Mouse (Mus musculus): Measurements from ENCODE around the gene Abr. TPM values are rescaled to one million over a fixed set of nuclear protein-coding genes. Genes with fewer than 3 reads are reported as not detected.

The Abr gene
- polyA plus RNA-seq, 1 experiment = 8.5 TPM

DNA sequence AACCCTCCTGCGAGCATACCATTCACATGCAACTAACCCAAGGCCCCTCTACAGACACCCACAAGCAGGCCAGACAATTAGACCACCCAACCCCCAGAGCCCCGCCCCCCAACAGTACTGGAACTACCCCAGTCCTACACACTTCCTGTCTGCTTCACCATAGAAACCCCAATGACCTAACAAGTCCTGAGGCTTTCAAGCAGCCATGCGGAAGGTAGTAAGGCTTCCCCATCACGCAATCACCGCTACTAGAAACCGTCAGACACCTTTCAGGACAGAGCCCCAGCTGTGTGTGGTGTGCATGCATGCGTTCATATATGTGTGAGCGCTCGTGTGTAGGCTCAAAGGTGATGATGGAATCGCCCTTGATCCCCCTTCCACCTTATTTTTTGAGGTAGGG lies 165.2 kb downstream of the Abr start:
- H3K36me3 ChIP-seq (replicated peaks; ENCODE audit: low read length) = peaks cover 14% of the 10 kb centered on the region

DNA sequence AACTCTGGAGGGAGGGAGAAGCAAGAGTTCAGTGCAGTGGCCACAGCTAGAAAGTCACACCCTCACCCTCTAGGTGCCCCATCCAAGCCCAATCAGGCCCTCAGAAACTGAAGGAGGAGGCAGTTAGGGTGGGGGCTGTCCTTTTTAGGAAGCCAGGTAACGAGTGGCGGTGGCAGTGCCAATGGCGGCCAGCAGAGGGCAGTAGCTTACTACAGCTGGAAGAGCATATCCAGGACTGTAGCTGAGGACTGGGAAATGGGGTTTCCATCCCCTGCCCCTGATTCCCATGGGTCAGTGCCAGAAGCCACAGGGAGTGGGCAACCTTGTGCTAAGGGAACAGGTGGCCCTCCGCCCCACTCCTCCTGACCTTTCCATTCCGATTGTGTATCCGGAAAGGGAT lies 165.9 kb downstream of the Abr start:
- H3K4me3 ChIP-seq (replicated peaks) = no peak overlapping the region
- no peaks in the 10 kb centered on the region for H3K9me3 ChIP-seq
- H3K27me3 ChIP-seq (replicated peaks) = peaks cover 38% of the 10 kb centered on the region
- TF ChIP-seq FLI1 (IDR thresholded peaks at IDR 0.05; ENCODE audit: low read length) (no peak), GATA1 (IDR thresholded peaks at IDR 0.05; ENCODE audit: borderline replicate concordance, low read length) (no peak)
- H3K36me3 ChIP-seq (replicated peaks; ENCODE audit: low read length) = peaks cover 19% of the 10 kb centered on the region
- peaks cover 24% of the 10 kb centered on the region for H3K4me1 ChIP-seq

More for the DNA sequence above, 165.2 kb downstream of the Abr start:
- no peak overlapping the region for H3K4me3 ChIP-seq (replicated peaks)
- peaks cover 39% of the 10 kb centered on the region for H3K27me3 ChIP-seq (replicated peaks)
- H3K4me1 ChIP-seq = peaks cover 22% of the 10 kb centered on the region
- H3K9me3 ChIP-seq = no peaks in the 10 kb centered on the region
- TF ChIP-seq FLI1 (IDR thresholded peaks at IDR 0.05; ENCODE audit: low read length) (no peak), GATA1 (IDR thresholded peaks at IDR 0.05; ENCODE audit: borderline replicate concordance, low read length) (no peak)

DNA sequence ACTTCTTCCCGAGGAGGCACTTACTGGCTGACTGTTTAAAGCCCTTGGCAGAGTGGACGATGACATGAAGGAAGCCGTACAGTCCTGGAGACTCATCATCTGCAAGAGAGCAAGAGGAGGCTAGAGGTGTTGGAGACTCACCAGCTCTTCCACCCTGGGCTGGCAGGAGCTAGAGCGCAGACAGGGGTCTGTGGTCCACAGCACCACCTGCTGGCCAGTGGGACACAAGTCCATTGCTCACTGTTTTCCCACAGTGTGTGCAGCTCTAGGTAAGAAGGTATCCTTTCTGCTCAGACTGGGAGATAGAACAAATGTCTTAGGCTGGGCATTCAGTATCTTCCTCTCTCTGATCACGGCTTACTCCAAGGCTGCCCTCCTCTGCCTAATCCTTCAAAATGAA lies 167.6 kb downstream of the Abr start:
- no peak overlapping the region for H3K4me3 ChIP-seq (replicated peaks)
- TF ChIP-seq FLI1 (IDR thresholded peaks at IDR 0.05; ENCODE audit: low read length) = no peak
- TF ChIP-seq GATA1 (IDR thresholded peaks at IDR 0.05; ENCODE audit: borderline replicate concordance, low read length) = no peak
- H3K27me3 ChIP-seq (replicated peaks) = peaks cover 34% of the 10 kb centered on the region
- H3K4me1 ChIP-seq = peaks cover 26% of the 10 kb centered on the region
- H3K9me3 ChIP-seq = no peaks in the 10 kb centered on the region
- H3K36me3 ChIP-seq (replicated peaks; ENCODE audit: low read length) = peaks cover 19% of the 10 kb centered on the region

DNA sequence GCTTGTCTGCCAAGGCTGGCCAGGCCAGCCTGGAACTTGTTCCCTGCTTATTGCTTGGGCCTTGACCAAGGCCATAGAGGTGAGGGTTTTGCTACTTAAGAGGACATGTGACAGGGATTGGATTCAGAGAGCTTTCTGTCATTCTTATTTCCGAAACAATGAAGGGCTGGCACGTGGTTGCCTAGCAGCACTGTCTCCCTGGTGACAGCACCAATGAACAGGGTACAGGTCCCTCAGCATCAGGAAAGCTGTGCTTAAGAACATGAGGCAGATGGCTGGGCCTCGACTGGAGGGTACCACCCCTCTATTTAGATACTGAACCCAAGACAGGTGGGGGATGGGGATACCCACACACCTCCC lies 171.9 kb downstream of the Abr start:
- Histone ChIP-seq H3K36me3 (replicated peaks; ENCODE audit: low read length) (peaks cover 17% of the 10 kb centered on the region), H3K9me3 (no peaks in the 10 kb centered on the region), H3K4me1 (peaks cover 21% of the 10 kb centered on the region), H3K4me3 (replicated peaks) (no peak overlapping the region), H3K27me3 (replicated peaks) (peaks cover 34% of the 10 kb centered on the region)
- TF ChIP-seq FLI1 (IDR thresholded peaks at IDR 0.05; ENCODE audit: low read length) = no peak
- no peak for TF ChIP-seq GATA1 (IDR thresholded peaks at IDR 0.05; ENCODE audit: borderline replicate concordance, low read length)

DNA sequence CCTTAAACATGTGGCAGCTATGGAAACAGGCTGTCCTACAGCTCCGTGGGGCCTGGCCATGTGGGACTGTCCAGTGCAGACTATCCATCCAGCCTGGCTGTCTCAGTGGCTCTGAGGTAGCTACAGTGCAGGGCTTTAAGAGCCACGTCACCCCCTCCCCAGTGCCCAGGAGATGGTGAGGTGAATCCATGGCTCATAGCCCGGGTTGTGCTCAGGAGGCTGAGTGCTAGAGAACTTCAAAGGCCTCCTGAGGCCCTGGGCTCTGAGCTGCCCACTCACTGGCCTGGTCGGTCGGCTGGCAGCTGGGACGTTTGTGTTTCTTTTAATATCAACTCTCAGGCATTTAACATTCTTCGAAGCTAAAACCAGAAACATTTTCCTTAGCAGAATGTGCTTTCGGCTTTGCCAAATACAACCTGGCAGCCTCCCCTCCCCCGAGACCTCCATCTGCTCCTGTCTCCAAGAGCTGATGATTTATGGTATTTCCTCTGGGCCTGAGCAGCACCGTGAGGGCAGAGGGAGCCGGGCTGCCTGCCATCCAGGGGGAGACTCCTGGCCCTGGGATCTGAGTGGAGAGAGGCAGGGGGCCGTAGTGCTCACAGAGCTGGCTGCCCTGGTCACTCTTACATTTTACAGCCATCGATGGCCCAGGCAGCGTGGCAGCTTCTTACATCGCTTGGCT lies 172.5 kb downstream of the Abr start:
- Histone ChIP-seq H3K27me3 (replicated peaks) (peaks cover 34% of the 10 kb centered on the region), H3K4me3 (replicated peaks) (no peak overlapping the region), H3K36me3 (replicated peaks; ENCODE audit: low read length) (peaks cover 17% of the 10 kb centered on the region), H3K9me3 (no peaks in the 10 kb centered on the region), H3K4me1 (peaks cover 21% of the 10 kb centered on the region)
- TF ChIP-seq FLI1 (IDR thresholded peaks at IDR 0.05; ENCODE audit: low read length) (no peak), GATA1 (IDR thresholded peaks at IDR 0.05; ENCODE audit: borderline replicate concordance, low read length) (no peak)

DNA sequence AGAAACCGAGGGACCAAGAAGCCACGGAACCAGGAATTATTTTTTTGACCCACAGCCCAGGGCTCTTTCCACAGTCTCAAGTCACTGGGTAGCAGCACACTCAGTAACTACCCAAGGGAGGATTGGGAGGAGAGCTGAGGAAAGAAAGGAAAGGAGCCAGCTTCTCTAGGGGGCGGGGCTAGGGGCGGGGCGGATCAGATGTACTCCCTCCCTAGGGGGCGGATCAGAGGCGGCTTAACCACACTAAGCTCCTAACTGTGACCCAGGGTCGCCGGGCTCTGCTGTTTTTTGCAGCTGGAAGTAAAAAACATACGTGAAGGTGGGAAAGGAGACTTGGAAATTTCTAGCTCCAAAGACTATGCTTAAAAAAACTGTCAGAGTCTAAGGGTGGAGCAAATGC lies 175.9 kb downstream of the Abr start:
- Histone ChIP-seq H3K36me3 (replicated peaks; ENCODE audit: low read length) (peaks cover 6% of the 10 kb centered on the region), H3K9me3 (no peaks in the 10 kb centered on the region), H3K4me3 (replicated peaks) (no peak overlapping the region), H3K4me1 (peaks cover 12% of the 10 kb centered on the region), H3K27me3 (replicated peaks) (peaks cover 47% of the 10 kb centered on the region)
- TF ChIP-seq FLI1 (IDR thresholded peaks at IDR 0.05; ENCODE audit: low read length) (no peak), GATA1 (IDR thresholded peaks at IDR 0.05; ENCODE audit: borderline replicate concordance, low read length) (no peak)

DNA sequence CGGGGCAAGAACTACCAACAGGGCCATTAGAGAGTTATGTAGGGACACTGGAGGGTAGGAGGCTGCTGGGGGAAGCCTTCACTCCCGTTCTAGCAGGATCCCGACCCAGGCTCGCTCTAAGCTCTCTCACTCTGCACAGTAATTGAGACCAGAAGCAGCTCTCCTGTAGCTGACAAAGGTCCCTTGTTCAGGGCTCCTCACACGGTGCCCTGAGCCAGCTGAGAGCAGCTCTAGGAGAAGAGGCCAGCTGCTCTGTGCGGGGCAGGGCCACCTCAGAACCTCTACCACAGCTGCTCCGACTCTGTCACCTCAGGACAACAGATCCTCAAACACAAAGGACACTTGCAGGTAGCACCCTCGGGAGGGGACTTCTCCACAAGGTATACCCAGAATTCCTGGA lies 176.7 kb downstream of the Abr start:
- Histone ChIP-seq H3K9me3 (no peaks in the 10 kb centered on the region), H3K4me1 (peaks cover 10% of the 10 kb centered on the region), H3K36me3 (replicated peaks; ENCODE audit: low read length) (peaks cover 6% of the 10 kb centered on the region), H3K4me3 (replicated peaks) (no peak overlapping the region), H3K27me3 (replicated peaks) (peaks cover 53% of the 10 kb centered on the region)
- TF ChIP-seq GATA1 (IDR thresholded peaks at IDR 0.05; ENCODE audit: borderline replicate concordance, low read length) (no peak), FLI1 (IDR thresholded peaks at IDR 0.05; ENCODE audit: low read length) (no peak)

DNA sequence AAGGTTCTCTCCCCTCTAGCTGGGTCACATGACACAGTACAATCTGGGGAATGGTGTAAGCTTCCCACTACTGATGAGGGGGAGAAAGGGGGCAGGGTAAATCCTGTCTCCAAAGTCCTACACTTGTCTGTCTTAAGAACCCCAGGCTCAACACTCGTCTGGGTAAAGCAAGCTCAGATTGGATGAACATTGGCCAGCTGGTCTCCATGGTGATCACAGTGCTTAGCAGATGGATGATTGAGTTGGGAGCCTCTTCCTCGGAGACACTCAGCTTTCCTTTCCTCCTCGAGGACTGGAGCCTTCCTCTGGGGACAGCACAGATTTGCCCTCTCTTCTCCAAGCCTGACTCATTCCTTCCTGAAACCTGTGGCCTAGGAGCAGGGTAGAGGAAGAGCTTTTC lies 182.4 kb downstream of the Abr start:
- H3K36me3 ChIP-seq (replicated peaks; ENCODE audit: low read length) = peaks cover 9% of the 10 kb centered on the region
- TF ChIP-seq FLI1 (IDR thresholded peaks at IDR 0.05; ENCODE audit: low read length) (no peak), GATA1 (IDR thresholded peaks at IDR 0.05; ENCODE audit: borderline replicate concordance, low read length) (no peak)
- peaks cover 80% of the 10 kb centered on the region for H3K27me3 ChIP-seq (replicated peaks)

DNA sequence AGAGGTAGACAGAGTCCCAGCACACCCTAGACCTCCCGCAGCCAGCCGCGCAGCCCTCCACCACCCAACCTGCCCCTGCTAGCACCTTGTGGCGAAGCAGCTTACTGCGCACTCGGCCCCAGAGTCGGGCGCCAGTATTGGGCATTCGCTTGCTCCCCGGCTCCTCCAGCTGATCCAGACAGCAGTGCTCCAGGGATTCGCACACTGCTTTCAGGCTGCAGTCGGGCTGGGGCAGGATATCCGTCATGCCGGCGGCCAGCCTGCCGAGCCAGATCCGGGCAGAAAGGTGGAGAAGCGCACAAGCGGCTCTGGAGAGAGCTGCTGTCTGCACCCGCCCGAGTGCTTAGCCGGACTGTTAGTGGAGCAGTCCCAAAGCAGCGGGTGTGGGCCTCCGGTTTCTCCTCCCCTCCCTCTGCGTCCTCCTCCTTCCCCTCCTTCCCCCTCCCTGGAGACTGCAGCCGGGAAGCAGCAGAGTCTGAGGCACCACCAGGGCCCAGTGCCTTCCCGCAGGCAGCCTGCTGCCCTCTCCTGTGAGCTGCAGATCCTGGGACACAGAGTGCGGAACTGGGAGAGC lies 185.2 kb downstream of the Abr start:
- peaks cover 3% of the 10 kb centered on the region for H3K36me3 ChIP-seq (replicated peaks; ENCODE audit: low read length)
- TF ChIP-seq GATA1 (IDR thresholded peaks at IDR 0.05; ENCODE audit: borderline replicate concordance, low read length) = no peak
- no peak for TF ChIP-seq FLI1 (IDR thresholded peaks at IDR 0.05; ENCODE audit: low read length)
- peaks cover 70% of the 10 kb centered on the region for H3K27me3 ChIP-seq (replicated peaks)
- H3K9me3 ChIP-seq = peaks cover 4% of the 10 kb centered on the region; the same call in 1 of the 2 replicates
- no peaks in the 10 kb centered on the region for H3K4me1 ChIP-seq
- no peak overlapping the region for H3K4me3 ChIP-seq (replicated peaks)

More for the DNA sequence above, 182.4 kb downstream of the Abr start:
- Histone ChIP-seq H3K4me1 (no peaks in the 10 kb centered on the region), H3K4me3 (replicated peaks) (no peak overlapping the region), H3K9me3 (peaks cover 4% of the 10 kb centered on the region; the same call in 1 of the 2 replicates)

DNA sequence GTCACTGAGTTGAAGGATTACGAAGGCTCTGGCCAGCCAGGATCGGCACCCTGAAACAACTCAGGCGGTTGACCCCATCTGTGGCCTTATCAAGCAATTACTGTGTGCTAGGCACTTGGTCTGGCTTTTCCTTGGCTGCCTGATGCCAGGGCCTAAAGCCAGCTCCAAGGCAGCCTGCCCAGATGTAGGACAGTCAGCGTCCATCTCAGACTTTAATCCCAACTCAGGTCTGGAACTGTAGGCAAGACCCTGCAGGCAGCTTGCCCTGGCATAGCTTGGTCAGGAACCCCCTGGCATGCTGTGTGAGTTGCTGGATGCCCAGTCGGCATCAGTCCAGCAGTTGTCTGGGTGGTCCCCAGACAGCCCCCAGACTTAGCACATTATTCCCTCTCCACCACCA lies 186.1 kb downstream of the Abr start:
- Histone ChIP-seq H3K4me3 (replicated peaks) (no peak overlapping the region), H3K4me1 (no peaks in the 10 kb centered on the region), H3K36me3 (replicated peaks; ENCODE audit: low read length) (peaks cover 3% of the 10 kb centered on the region), H3K27me3 (replicated peaks) (peaks cover 71% of the 10 kb centered on the region), H3K9me3 (peaks cover 4% of the 10 kb centered on the region; the same call in 1 of the 2 replicates)
- no peak for TF ChIP-seq GATA1 (IDR thresholded peaks at IDR 0.05; ENCODE audit: borderline replicate concordance, low read length)
- TF ChIP-seq FLI1 (IDR thresholded peaks at IDR 0.05; ENCODE audit: low read length) = no peak

Measured in megakaryocyte, embryonic 14.5 days (primary cell).